Mouse (Mus musculus) E14TG2a.4 (cell line): Measurements from ENCODE around the gene Taf6l.

Experiments
- CTCF ChIP-seq: conservative IDR thresholded peaks from 2 replicates; pipeline ENCODE4 v1.5.1; 2014; ENCODE audit warnings: low read length
- NANOG ChIP-seq: IDR thresholded peaks from 2 replicates; pipeline ENCODE4 v1.6.1; 2014; ENCODE audit warnings: borderline replicate concordance, low read length, mixed read lengths
- POU5F1 ChIP-seq: IDR thresholded peaks from 2 replicates; pipeline ENCODE4 v1.6.1; 2014; ENCODE audit warnings: low read length, borderline replicate concordance

DNA sequence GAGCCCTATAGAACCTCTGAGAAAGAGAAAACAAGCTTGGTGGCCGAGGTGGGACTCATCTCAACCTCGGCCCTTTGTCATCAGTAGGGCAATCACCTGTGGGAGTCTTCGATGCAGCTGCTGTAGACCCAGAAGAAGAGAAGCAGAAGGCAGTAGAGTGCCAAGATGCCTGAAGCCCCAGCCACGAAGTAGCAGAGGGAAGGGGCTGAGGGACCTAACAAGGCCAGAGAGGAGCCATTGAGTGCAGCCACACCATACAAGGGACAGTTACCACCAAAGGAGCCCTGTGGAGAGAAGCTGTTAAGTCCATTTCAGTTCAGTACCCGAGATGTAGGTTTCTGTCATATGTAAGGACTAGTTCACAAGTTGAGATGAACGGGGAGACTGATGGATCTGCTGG lies 12.8 kb downstream of the Taf6l start:
- TF ChIP-seq CTCF (no peak), POU5F1 (no peak), NANOG (no peak)
